Mouse (Mus musculus): ENCODE results near the gene Uvrag.
"Not testable (repeated sequence)": the region's sequence is repeated elsewhere in the genome, so short reads cannot be mapped to it uniquely, and the experiment has no call there.

The Uvrag gene

GRCm38 (mm10) chr7:99100087-99100486 lies 40.9 kb downstream of the Uvrag start:
- no peak for DNase-seq (ENCODE audit: low spot score in 2 of 2)

GRCm38 (mm10) chr7:99097781-99098180 lies 43.2 kb downstream of the Uvrag start:
- DNase-seq (ENCODE audit: low spot score in 2 of 2), result no peak

- DNase-seq (ENCODE audit: low spot score in 2 of 2), result no peak
Measured at GRCm38 (mm10) chr7:99097128-99097527, 43.8 kb downstream of the Uvrag start.

GRCm38 (mm10) chr7:99095191-99095590 lies 45.8 kb downstream of the Uvrag start:
- DNase-seq (ENCODE audit: low spot score in 2 of 2), result peak in 1 of 2 experiments; percentile 30

- DNase-seq (ENCODE audit: low spot score in 2 of 2), result no peak
Measured at GRCm38 (mm10) chr7:99094336-99094735, 46.6 kb downstream of the Uvrag start.

- DNase-seq (ENCODE audit: low spot score in 2 of 2), result no peak
Measured at GRCm38 (mm10) chr7:99091915-99092645, 48.9 kb downstream of the Uvrag start.

- no peak for DNase-seq (ENCODE audit: low spot score in 2 of 2)
Measured at GRCm38 (mm10) chr7:99089716-99090115, 51.2 kb downstream of the Uvrag start.

GRCm38 (mm10) chr7:99088576-99089346 lies 52.2 kb downstream of the Uvrag start:
- no peak for DNase-seq (ENCODE audit: low spot score in 2 of 2)

GRCm38 (mm10) chr7:99087581-99087980 lies 53.4 kb downstream of the Uvrag start:
- no peak for DNase-seq (ENCODE audit: low spot score in 2 of 2)

GRCm38 (mm10) chr7:99086646-99087443 lies 54.1 kb downstream of the Uvrag start:
- no peak for DNase-seq (ENCODE audit: low spot score in 2 of 2)

- no peak for DNase-seq (ENCODE audit: low spot score in 2 of 2)
Measured at GRCm38 (mm10) chr7:99085249-99085648, 55.7 kb downstream of the Uvrag start.

GRCm38 (mm10) chr7:99079522-99079921 lies 61.4 kb downstream of the Uvrag start:
- peak; percentile 72 to 83 for DNase-seq (ENCODE audit: low spot score in 2 of 2)

GRCm38 (mm10) chr7:99078805-99079204 lies 62.1 kb downstream of the Uvrag start:
- DNase-seq (ENCODE audit: low spot score in 2 of 2), result no peak

- DNase-seq (ENCODE audit: low spot score in 2 of 2), result no peak
Measured at GRCm38 (mm10) chr7:99077234-99077633, 63.7 kb downstream of the Uvrag start.

- DNase-seq (ENCODE audit: low spot score in 2 of 2), result no peak
Measured at GRCm38 (mm10) chr7:99075101-99075500, 65.8 kb downstream of the Uvrag start.

- peak; percentile 58 to 61 for DNase-seq (ENCODE audit: low spot score in 2 of 2)
Measured at GRCm38 (mm10) chr7:99073734-99074372, 67.1 kb downstream of the Uvrag start.

GRCm38 (mm10) chr7:99067710-99068109 lies 73.2 kb downstream of the Uvrag start:
- DNase-seq (ENCODE audit: low spot score in 2 of 2), result no peak

GRCm38 (mm10) chr7:99065920-99066319 lies 75.0 kb downstream of the Uvrag start:
- DNase-seq (ENCODE audit: low spot score in 2 of 2), result no peak

- DNase-seq (ENCODE audit: low spot score in 2 of 2), result no peak
Measured at GRCm38 (mm10) chr7:99065391-99065831, 75.5 kb downstream of the Uvrag start.

GRCm38 (mm10) chr7:99064795-99065194 lies 76.1 kb downstream of the Uvrag start:
- no peak for DNase-seq (ENCODE audit: low spot score in 2 of 2)

GRCm38 (mm10) chr7:99062263-99062662 lies 78.7 kb downstream of the Uvrag start:
- DNase-seq (ENCODE audit: low spot score in 2 of 2), result not testable (repeated sequence)
